Mouse (Mus musculus) G1E (cell line): ENCODE measurements around the gene Tacc3.

Experiments
- CTCF ChIP-seq: IDR thresholded peaks from 2 replicates; pipeline ENCODE4 v1.5.1; 2012; ENCODE audit warnings: low read depth, low read length, inconsistent platforms, mixed read lengths
- GATA1 ChIP-seq: IDR thresholded peaks from 2 replicates; pipeline ENCODE4 v1.6.1; 2012; ENCODE audit warnings: borderline replicate concordance, low read length, inconsistent platforms, mixed read lengths
- GATA2 ChIP-seq: IDR thresholded peaks from 2 replicates; pipeline ENCODE4 v1.6.1; 2012; ENCODE audit warnings: low read depth, low read length, inconsistent platforms, borderline replicate concordance

DNA sequence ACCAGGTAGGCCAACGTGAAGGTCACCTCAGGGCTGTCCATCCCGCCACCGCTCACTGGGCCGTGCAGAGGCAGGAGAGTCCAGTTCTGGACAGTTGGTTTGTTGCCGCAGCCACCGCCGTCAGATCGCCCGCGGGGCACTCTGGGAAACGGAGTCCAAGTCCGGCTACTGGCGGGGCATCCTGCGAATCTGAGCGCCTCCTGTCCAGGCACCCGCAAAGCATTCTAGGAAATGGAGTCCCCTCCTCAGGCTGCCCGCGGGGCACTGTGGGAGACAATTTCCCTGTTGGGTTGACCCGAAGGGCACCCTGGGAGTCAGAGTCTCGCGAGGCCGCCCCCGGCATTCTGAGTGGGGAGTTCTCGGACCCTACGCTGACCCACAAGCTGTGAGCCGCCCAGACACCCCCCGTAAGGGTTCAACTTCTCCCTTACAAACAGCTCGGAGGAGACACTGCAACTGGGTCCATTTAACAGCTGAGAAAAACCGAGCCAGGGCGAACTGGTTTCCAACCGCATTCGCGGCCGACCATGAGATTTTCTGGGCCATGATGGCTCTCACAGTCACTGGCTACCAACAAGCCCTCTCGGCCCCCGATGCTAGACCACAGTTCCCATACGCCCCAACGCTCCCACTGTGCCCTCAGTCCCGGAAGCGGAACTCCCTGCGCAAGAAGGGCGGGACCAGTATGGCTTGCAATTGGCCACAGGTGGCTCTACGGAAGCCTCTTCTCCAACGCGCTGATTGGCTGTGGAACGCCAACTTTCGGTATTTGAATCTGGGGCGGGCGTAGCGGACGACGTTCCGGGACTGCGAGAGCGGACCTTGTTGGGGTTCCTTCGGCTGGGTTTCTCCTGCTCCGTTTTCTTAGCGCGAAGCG, at the start of gene Tacc3, which contains the start of gene Tmem129:
- TF ChIP-seq CTCF = no peak
- TF ChIP-seq GATA2 = no peak
- TF ChIP-seq GATA1 = no peak
